Mouse (Mus musculus): Measurements from ENCODE around the gene 4930550L24Rik.

- TF ChIP-seq CTCF (IDR thresholded peaks at IDR 0.05; ENCODE audit: low read depth): no peak
- no peak for TF ChIP-seq EP300 (IDR thresholded peaks at IDR 0.05; ENCODE audit: low read depth)
These were observed 8.4 kb upstream of the 4930550L24Rik start for GRCm38 (mm10) chrX:58900753-58901152.

Measured in heart, postnatal 0 days (tissue).